Mouse (Mus musculus): ENCODE measurements around the gene Mxra7.

DNA sequence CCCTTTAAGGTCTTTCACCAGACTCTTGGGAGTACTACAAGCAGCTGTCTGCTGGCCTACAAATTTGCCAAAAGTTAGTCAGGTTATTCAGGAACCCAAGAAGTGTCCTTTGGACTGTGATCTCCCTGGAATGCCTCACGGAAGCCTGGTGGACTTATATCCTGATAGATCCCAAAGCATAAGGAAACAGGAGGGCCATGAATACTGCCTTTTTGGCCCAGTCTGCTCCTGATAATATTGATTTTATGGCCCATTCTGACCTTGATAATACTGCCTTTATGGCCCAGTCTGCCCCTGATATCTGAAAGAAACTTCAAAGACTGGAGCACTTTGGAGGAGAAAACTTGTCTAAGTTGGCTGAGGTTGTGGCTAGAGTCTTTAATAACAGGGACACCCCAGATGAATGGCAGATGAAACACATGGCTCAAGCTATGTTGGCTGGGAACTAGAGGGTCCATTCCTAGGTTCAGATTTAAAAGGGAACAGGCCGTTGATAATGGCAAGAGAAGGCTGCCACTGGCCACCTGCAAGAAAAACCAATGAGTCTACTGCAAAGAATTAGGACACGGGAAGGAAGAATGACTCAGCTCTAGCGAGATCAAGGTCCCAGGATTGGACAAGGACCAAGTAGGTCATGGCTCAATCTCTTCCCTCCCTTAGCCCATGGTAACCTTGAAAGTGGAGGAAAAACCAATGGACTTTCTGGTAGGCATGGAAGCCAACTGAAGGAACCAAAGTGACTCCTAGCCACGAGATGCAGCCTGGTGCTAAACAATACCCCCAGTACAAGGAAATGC, 74.0 kb downstream of the Mxra7 start:
- TF ChIP-seq CTCF (IDR thresholded peaks at IDR 0.05; ENCODE audit: extremely low read depth, insufficient read depth, insufficient read length, insufficient replicate concordance) (no peak), POLR2A (IDR thresholded peaks at IDR 0.05; ENCODE audit: low read depth, low read length) (no peak)

Data from spleen, adult 2 months (tissue).